Mouse (Mus musculus) 3134 (cell line): Measurements from ENCODE around the gene Fam183b.
"Not testable (repeated sequence)": the region's sequence is repeated elsewhere in the genome, so short reads cannot be mapped to it uniquely, and the experiment has no call there.

ENCODE experiments used
- DNase-seq: peaks from one replicate; pipeline ENCODE4 v3.0.0-alpha.2; 2011; ENCODE audit warnings: low spot score; ENCODE audit not compliant: insufficient read length; ENCODE audit errors: extremely low read depth

The Fam183b gene

GRCm38 (mm10) chr11:58801558-58802228 lies at the start of gene Fam183b:
Gene Fam183b, minus strand, starts transcription at chr11:58801960.
- DNase-seq: no peak

GRCm38 (mm10) chr11:58849731-58850130 lies 48.0 kb upstream of the Fam183b start:
- DNase-seq: no peak

GRCm38 (mm10) chr11:58847636-58848035 lies 45.9 kb upstream of the Fam183b start:
- no peak for DNase-seq

GRCm38 (mm10) chr11:58846919-58847461 lies 45.2 kb upstream of the Fam183b start, which contains the start of gene Gm12258:
Gene Gm12258, plus strand, starts transcription at chr11:58847158.
- peak; percentile 83 for DNase-seq

- DNase-seq: not testable (repeated sequence)
Observed at GRCm38 (mm10) chr11:58838951-58839350, 37.2 kb upstream of the Fam183b start, which contains the start of gene Olfr311. Gene Olfr311, plus strand, starts transcription at chr11:58839251.

GRCm38 (mm10) chr11:58832541-58832940 lies 30.8 kb upstream of the Fam183b start:
- DNase-seq: not testable (repeated sequence)

GRCm38 (mm10) chr11:58829764-58830163 lies 28.0 kb upstream of the Fam183b start:
- no peak for DNase-seq

- DNase-seq: not testable (repeated sequence)
Observed at GRCm38 (mm10) chr11:58828937-58829336, 27.2 kb upstream of the Fam183b start, which contains the start of gene Olfr312. Gene Olfr312, plus strand, starts transcription at chr11:58829237.

GRCm38 (mm10) chr11:58815676-58816075 lies 13.9 kb upstream of the Fam183b start:
- DNase-seq: no peak

GRCm38 (mm10) chr11:58814700-58815099 lies 12.9 kb upstream of the Fam183b start, which contains the start of gene Olfr313:
Gene Olfr313, plus strand, starts transcription at chr11:58815000.
- not testable (repeated sequence) for DNase-seq

GRCm38 (mm10) chr11:58812001-58812400 lies 10.2 kb upstream of the Fam183b start:
- DNase-seq: no peak

- no peak for DNase-seq
Observed at GRCm38 (mm10) chr11:58804393-58804792, 2.6 kb upstream of the Fam183b start.

- DNase-seq: no peak
Observed at GRCm38 (mm10) chr11:58803871-58804270, 2.1 kb upstream of the Fam183b start.

GRCm38 (mm10) chr11:58799747-58800146 lies 2.0 kb downstream of the Fam183b start:
- DNase-seq: no peak

- no peak for DNase-seq
Observed at GRCm38 (mm10) chr11:58796850-58797249, 4.9 kb downstream of the Fam183b start.

- no peak for DNase-seq
Observed at GRCm38 (mm10) chr11:58795856-58796255, 5.9 kb downstream of the Fam183b start.

- DNase-seq: peak; percentile 48
Observed at GRCm38 (mm10) chr11:58790646-58791045, 11.1 kb downstream of the Fam183b start.

GRCm38 (mm10) chr11:58790053-58790452 lies 11.7 kb downstream of the Fam183b start:
- DNase-seq: no peak

- DNase-seq: no peak
Observed at GRCm38 (mm10) chr11:58789532-58789931, 12.2 kb downstream of the Fam183b start.

GRCm38 (mm10) chr11:58788346-58788745 lies 13.4 kb downstream of the Fam183b start:
- no peak for DNase-seq

- no peak for DNase-seq
Observed at GRCm38 (mm10) chr11:58787651-58788050, 14.1 kb downstream of the Fam183b start.

GRCm38 (mm10) chr11:58784182-58784581 lies 17.6 kb downstream of the Fam183b start:
- no peak for DNase-seq
